Mouse (Mus musculus): ENCODE results near the gene Ap2a2.

GRCm38 (mm10) chr7:141549432-141550061 is 12.4 kb upstream of the Ap2a2 start:
- TF ChIP-seq CTCF (IDR thresholded peaks at IDR 0.05) (no peak), EP300 (IDR thresholded peaks at IDR 0.05) (no peak)
